ENCODE assay signal across 15 mouse cellular contexts in the genomic region with DNA sequence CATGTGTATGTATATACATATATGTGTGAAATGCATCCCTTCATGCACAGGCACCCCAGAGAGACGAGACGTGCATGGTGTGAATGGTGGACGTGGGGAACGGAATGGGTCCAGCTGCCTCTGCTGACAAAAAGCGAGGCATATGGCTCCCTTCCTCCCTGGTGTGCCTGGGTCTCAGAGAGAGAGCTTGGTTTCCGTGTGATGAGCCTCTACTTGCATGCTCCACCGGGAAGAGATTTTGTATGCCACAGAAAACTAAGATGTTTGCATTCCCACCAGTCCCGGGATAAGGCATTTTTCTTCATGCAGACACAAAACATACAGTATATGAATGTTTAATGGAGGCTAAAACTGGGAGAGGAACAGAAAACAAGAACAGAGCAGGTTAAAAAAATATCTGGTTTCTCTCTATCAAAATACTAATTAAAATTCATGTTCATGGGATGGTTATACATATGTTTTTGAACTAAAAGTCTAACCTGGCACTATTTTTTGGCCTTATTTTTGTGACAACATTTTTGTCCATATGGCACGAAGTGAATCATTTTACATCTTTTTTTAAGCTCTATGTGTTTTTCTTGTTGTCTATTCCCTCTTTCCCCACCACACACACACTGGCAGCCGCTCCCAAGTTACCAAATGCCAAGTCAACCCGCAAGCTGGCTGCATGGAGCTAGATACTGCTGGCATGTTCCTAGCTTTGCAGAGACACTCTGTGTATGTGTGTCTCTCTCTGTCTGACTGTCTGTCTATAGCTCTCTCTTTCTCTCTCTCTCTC.
DNase-seq lines count a peak whose midpoint lies in the region; ATAC-seq and TF ChIP-seq lines count a peak whose summit lies in the region.
"Had no signal": no experiment of that assay in that cellular context is flagged by ENCODE, and none has a peak within 500 bp of the region (broad histone marks: within the 10 kb centered on the region; RNA-seq: fewer than 3 reads in every experiment).

No protein-coding gene starts in this region.

- H3K27me3 ChIP-seq in midbrain, postnatal 0 days (ENCODE audit: insufficient read depth, low read length) = no peaks in the 10 kb centered on the region
- H3K27me3 ChIP-seq in midbrain, embryonic 14.5 days (ENCODE audit: control insufficient read depth, insufficient read depth, low read length) = no peaks in the 10 kb centered on the region
- no peaks in the 10 kb centered on the region for H3K27me3 ChIP-seq in hindbrain, embryonic 14.5 days (ENCODE audit: control insufficient read depth, insufficient read depth, low read length)
- H3K27me3 ChIP-seq in embryonic facial prominence, embryonic 10.5 days (replicated peaks; ENCODE audit: low read depth, poor library complexity, severe bottlenecking) = peaks cover 8% of the 10 kb centered on the region; the same call in 1 of the 2 replicates
- H3K27me3 ChIP-seq: CH12.LX; liver, embryonic 13.5 days had no signal

- TF ChIP-seq CTCF in midbrain, postnatal 0 days (IDR thresholded peaks at IDR 0.05) = no peak

- no peak overlapping the region for H3K27ac ChIP-seq in midbrain, postnatal 0 days (ENCODE audit: low read depth, low read length)
- no peak overlapping the region for H3K27ac ChIP-seq in midbrain, embryonic 14.5 days (replicated peaks; ENCODE audit: low read depth, low read length)
- H3K27ac ChIP-seq in hindbrain, embryonic 14.5 days = no peak overlapping the region
- no peak overlapping the region for H3K27ac ChIP-seq in embryonic facial prominence, embryonic 10.5 days (replicated peaks)
- H3K27ac ChIP-seq: kidney, postnatal 0 days; liver, embryonic 13.5 days had no signal

- H3K4me2 ChIP-seq in midbrain, postnatal 0 days (ENCODE audit: low read depth, low read length, poor library complexity, severe bottlenecking) = no peak overlapping the region
- H3K4me2 ChIP-seq in midbrain, embryonic 14.5 days (ENCODE audit: low read length) = no peak overlapping the region
- H3K4me2 ChIP-seq in hindbrain, embryonic 14.5 days (replicated peaks) = no peak overlapping the region
- H3K4me2 ChIP-seq: liver, embryonic 13.5 days had no signal

- ATAC-seq in midbrain, postnatal 0 days (ENCODE audit: low FRiP score) = no peak
- no peak for ATAC-seq in midbrain, embryonic 14.5 days (ENCODE audit: low FRiP score, low TSS enrichment)
- ATAC-seq in hindbrain, embryonic 14.5 days (ENCODE audit: low FRiP score) = no peak

- H3K4me1 ChIP-seq in midbrain, postnatal 0 days (ENCODE audit: insufficient read depth, low read length) = no peaks in the 10 kb centered on the region
- peaks cover 12% of the 10 kb centered on the region; the same call in 1 of the 2 replicates for H3K4me1 ChIP-seq in midbrain, embryonic 14.5 days (ENCODE audit: control insufficient read depth, insufficient read depth, low read length)
- peaks cover 17% of the 10 kb centered on the region for H3K4me1 ChIP-seq in hindbrain, embryonic 14.5 days (replicated peaks; ENCODE audit: control insufficient read depth, insufficient read depth, low read length)
- H3K4me1 ChIP-seq in embryonic facial prominence, embryonic 10.5 days = peaks cover 30% of the 10 kb centered on the region
- H3K4me1 ChIP-seq: liver, embryonic 13.5 days had no signal

- no peaks in the 10 kb centered on the region for H3K9me3 ChIP-seq in midbrain, postnatal 0 days (ENCODE audit: low read length)
- H3K9me3 ChIP-seq in midbrain, embryonic 14.5 days (ENCODE audit: control insufficient read depth, low read length) = no peaks in the 10 kb centered on the region
- no peaks in the 10 kb centered on the region for H3K9me3 ChIP-seq in hindbrain, embryonic 14.5 days (ENCODE audit: control insufficient read depth, low read length)
- no peaks in the 10 kb centered on the region for H3K9me3 ChIP-seq in embryonic facial prominence, embryonic 10.5 days
- H3K9me3 ChIP-seq: liver, embryonic 13.5 days had no signal

- DNase-seq in midbrain, postnatal 0 days (ENCODE audit: low spot score) = peak; percentile 26
- DNase-seq in midbrain, embryonic 14.5 days = no peak
- DNase-seq in layer of hippocampus, adult 18-20 months (ENCODE audit: low spot score in 2 of 2) = peak; percentile 80 to 85
- peak; percentile 47 to 58 for DNase-seq in left cerebral cortex, postnatal 10 days (ENCODE audit: extremely low spot score in 1 of 2, low spot score in 2 of 2)
- peak; percentile 79 for DNase-seq in telencephalon, adult 2 months (ENCODE audit: low read depth, low spot score)
- no peak for DNase-seq in hindbrain, embryonic 14.5 days (ENCODE audit: low spot score)
- no peak for DNase-seq in embryonic facial prominence, embryonic 10.5 days (ENCODE audit: low spot score)
- DNase-seq in thymus, postnatal 4 days = no peak
- DNase-seq: adrenal gland, postnatal 10 days; cerebellum, adult 18-20 months; heart, postnatal 10 days; liver, embryonic 13.5 days; thymus, postnatal 14 days had no signal

- H3K36me3 ChIP-seq in midbrain, postnatal 0 days (ENCODE audit: insufficient read depth, low read length) = no peaks in the 10 kb centered on the region
- no peaks in the 10 kb centered on the region for H3K36me3 ChIP-seq in midbrain, embryonic 14.5 days (ENCODE audit: control insufficient read depth, insufficient read depth, low read length)
- no peaks in the 10 kb centered on the region for H3K36me3 ChIP-seq in hindbrain, embryonic 14.5 days (replicated peaks; ENCODE audit: control insufficient read depth, insufficient read depth)
- no peaks in the 10 kb centered on the region for H3K36me3 ChIP-seq in embryonic facial prominence, embryonic 10.5 days (replicated peaks)
- H3K36me3 ChIP-seq: liver, embryonic 13.5 days had no signal

- H3K4me3 ChIP-seq in midbrain, postnatal 0 days (ENCODE audit: low read depth, low read length) = no peak overlapping the region
- H3K4me3 ChIP-seq in midbrain, embryonic 14.5 days (replicated peaks; ENCODE audit: low read depth, low read length) = no peak overlapping the region
- H3K4me3 ChIP-seq in hindbrain, embryonic 14.5 days (replicated peaks; ENCODE audit: low read length) = no peak overlapping the region
- H3K4me3 ChIP-seq in embryonic facial prominence, embryonic 10.5 days = no peak overlapping the region
- H3K4me3 ChIP-seq: liver, embryonic 13.5 days had no signal

- intact Hi-C loops in left cerebral cortex, postnatal 10 days (cut with DNase I) = no loop called here

- 77% methylated on average over 11 of the region's 11 CpGs for WGBS in midbrain, postnatal 0 days
- 64% methylated on average over 11 of the region's 11 CpGs for WGBS in midbrain, embryonic 14.5 days
- WGBS in hindbrain, embryonic 14.5 days = 63% methylated on average over 11 of the region's 11 CpGs
- WGBS in embryonic facial prominence, embryonic 10.5 days = 86% methylated on average over 11 of the region's 11 CpGs

- H3K9ac ChIP-seq in midbrain, postnatal 0 days (replicated peaks; ENCODE audit: low read length, poor library complexity, severe bottlenecking) = no peak overlapping the region
- H3K9ac ChIP-seq in midbrain, embryonic 14.5 days (replicated peaks; ENCODE audit: low read length) = no peak overlapping the region
- no peak overlapping the region for H3K9ac ChIP-seq in hindbrain, embryonic 14.5 days
- H3K9ac ChIP-seq: liver, embryonic 13.5 days had no signal

Comparison
In these comparisons a context has a peak if more than half of its experiments do, and no peak if none do; other contexts are left out.
1. DNase-seq: peak in midbrain, postnatal 0 days (single experiment), layer of hippocampus, adult 18-20 months (2 of 2), left cerebral cortex, postnatal 10 days (2 of 2) and telencephalon, adult 2 months (single experiment); none in midbrain, embryonic 14.5 days (single experiment), hindbrain, embryonic 14.5 days (single experiment), embryonic facial prominence, embryonic 10.5 days (single experiment) and thymus, postnatal 4 days (single experiment).